Mouse (Mus musculus) C2C12 (cell line): ENCODE results near the gene Morc3.

Experiments
- CEBPB ChIP-seq: IDR thresholded peaks from one replicate; pipeline ENCODE4 v1.6.1; 2011; ENCODE audit warnings: low read depth, mild to moderate bottlenecking, control low read depth, moderate library complexity
- CTCF ChIP-seq: IDR thresholded peaks from one replicate; pipeline ENCODE4 v1.5.1; 2011; ENCODE audit not compliant: control insufficient read depth, insufficient read depth, insufficient read length
- MAX ChIP-seq: IDR thresholded peaks from one replicate; pipeline ENCODE4 v1.6.1; 2011; ENCODE audit warnings: mild to moderate bottlenecking, control low read depth
- MYOD1 ChIP-seq: IDR thresholded peaks from one replicate; pipeline ENCODE4 v1.6.1; 2011; ENCODE audit warnings: low read depth; ENCODE audit not compliant: control insufficient read depth, insufficient read length
- MYOG ChIP-seq: IDR thresholded peaks from one replicate; pipeline ENCODE4 v1.6.1; 2011; ENCODE audit not compliant: control insufficient read depth, insufficient read length; ENCODE audit errors: extremely low read depth
- USF1 ChIP-seq: IDR thresholded peaks from one replicate; pipeline ENCODE4 v1.6.1; 2011; ENCODE audit warnings: low read depth, mild to moderate bottlenecking, control low read depth, moderate library complexity

DNA sequence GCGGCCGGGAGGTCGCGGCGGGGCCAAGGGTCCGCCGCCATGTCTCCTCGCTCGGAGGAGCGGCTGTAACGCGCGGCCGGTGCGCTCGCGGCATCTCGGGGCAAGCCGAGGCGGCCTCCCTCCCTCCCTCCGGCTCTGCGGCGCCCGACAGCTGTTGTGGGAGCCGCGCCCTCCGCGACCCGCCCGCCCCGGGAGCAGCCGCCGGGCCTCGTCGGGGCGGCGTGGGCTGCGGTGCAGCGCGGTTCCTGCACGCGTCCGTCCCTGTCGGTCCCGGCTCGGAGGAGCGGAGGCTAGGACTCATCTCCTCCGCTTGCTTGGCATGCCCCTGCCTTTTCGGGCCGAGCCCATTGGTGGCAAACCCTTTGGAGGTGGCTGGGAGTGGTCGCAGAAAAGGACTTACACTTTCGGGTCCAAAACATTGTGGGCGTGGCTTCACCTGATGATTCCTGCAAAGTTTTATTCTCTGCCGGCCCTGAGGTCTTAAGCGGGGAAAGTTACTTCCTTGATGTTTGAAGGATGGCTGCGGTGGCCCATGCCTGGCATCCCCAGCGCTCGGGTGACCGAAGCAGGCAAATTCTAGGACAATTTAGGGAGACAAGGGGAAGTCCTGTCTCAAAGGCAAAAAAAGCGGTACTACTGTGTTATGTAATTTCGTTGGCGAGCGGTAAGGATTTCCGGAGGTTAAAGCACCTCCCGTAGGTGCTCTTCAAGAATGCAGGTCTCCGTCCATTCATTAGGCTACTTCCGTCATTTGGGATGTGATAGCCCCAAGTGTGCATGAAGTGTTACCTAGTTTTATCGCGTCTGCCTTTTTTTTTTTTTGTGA, 743 bp downstream of the Morc3 start:
- TF ChIP-seq CTCF (no peak), USF1 (no peak), MYOD1 (no peak), MYOG (no peak), MAX (no peak), CEBPB (no peak)
